Mouse (Mus musculus): ENCODE results near the gene Gm42421. TPM values are rescaled to one million over a fixed set of nuclear protein-coding genes. Genes with fewer than 3 reads are reported as not detected.
A peak's percentile ranks its signal among the peaks of the same experiment; 100 is the strongest.

Gene Gm42421
- polyA plus RNA-seq, 1 experiment from 2014 or later, result 0.26 TPM

DNA sequence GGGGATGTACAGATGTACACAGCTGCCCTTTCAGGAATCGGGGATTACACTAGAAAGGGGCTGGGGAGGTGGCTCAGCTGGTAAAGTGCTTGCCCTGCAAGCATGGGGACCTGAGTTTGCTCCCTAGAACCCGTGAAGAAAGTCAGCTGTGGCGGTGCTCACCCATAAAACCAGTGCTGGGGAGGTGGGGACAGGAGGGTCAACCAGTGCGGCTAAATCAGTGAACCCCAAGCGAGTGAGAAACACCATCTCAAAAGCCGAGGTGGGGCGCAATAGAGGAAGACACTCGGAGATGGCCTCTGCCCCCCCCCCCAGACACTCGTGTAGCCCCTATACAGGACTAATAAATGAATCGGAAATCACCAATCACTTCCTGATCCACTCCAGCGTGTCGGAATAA is 38.7 kb downstream of the Gm42421 start:
- Histone ChIP-seq H3K27ac (ENCODE audit: low read depth, low read length) (no peak overlapping the region), H3K4me2 (replicated peaks; ENCODE audit: low read depth) (no peak overlapping the region), H3K9me3 (ENCODE audit: control insufficient read depth) (no peaks in the 10 kb centered on the region), H3K36me3 (ENCODE audit: control insufficient read depth, insufficient read depth) (no peaks in the 10 kb centered on the region), H3K4me1 (replicated peaks; ENCODE audit: control insufficient read depth, insufficient read depth, low read length) (no peaks in the 10 kb centered on the region), H3K9ac (ENCODE audit: low read depth, low read length) (no peak overlapping the region), H3K27me3 (replicated peaks; ENCODE audit: control insufficient read depth, insufficient read depth, low read length) (no peaks in the 10 kb centered on the region), H3K4me3 (ENCODE audit: low read depth, low read length) (no peak overlapping the region)
- whole genome bisulfite sequencing, result 88% methylated on average over 12 of the region's 12 CpGs
- no peak for ATAC-seq
- TF ChIP-seq CTCF (IDR thresholded peaks at IDR 0.05; ENCODE audit: low read depth), result no peak

DNA sequence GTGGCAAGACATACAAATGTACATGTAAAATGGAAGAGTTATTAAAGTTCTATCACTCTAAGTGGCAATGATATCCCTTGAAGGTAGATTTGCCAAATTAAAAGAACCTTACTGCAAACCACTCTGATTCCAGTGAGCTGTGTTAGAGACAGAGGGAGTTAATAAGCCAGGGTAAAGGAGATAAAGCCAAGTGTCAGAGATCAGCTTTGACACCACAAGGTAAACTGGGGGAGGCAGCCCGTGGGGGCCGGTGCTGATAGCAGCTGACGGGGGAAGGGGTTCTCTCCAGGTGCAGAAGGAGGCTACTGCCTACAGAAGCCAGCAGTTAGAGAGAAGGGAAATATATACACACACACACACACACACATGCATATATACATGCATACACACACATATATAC is 44.7 kb downstream of the Gm42421 start:
- TF ChIP-seq CTCF (IDR thresholded peaks at IDR 0.05; ENCODE audit: low read depth), result no peak
- H3K27me3 ChIP-seq (replicated peaks; ENCODE audit: control insufficient read depth, insufficient read depth, low read length), result no peaks in the 10 kb centered on the region
- H3K27ac ChIP-seq (ENCODE audit: low read depth, low read length), result no peak overlapping the region
- no peak overlapping the region for H3K9ac ChIP-seq (ENCODE audit: low read depth, low read length)
- 32% methylated on average over 3 of the region's 3 CpGs for WGBS
- no peak overlapping the region for H3K4me3 ChIP-seq (ENCODE audit: low read depth, low read length)
- H3K4me1 ChIP-seq (replicated peaks; ENCODE audit: control insufficient read depth, insufficient read depth, low read length), result no peaks in the 10 kb centered on the region
- no peaks in the 10 kb centered on the region for H3K36me3 ChIP-seq (ENCODE audit: control insufficient read depth, insufficient read depth)
- H3K4me2 ChIP-seq (replicated peaks; ENCODE audit: low read depth), result no peak overlapping the region
- ATAC-seq, result no peak
- H3K9me3 ChIP-seq (ENCODE audit: control insufficient read depth), result no peaks in the 10 kb centered on the region

DNA sequence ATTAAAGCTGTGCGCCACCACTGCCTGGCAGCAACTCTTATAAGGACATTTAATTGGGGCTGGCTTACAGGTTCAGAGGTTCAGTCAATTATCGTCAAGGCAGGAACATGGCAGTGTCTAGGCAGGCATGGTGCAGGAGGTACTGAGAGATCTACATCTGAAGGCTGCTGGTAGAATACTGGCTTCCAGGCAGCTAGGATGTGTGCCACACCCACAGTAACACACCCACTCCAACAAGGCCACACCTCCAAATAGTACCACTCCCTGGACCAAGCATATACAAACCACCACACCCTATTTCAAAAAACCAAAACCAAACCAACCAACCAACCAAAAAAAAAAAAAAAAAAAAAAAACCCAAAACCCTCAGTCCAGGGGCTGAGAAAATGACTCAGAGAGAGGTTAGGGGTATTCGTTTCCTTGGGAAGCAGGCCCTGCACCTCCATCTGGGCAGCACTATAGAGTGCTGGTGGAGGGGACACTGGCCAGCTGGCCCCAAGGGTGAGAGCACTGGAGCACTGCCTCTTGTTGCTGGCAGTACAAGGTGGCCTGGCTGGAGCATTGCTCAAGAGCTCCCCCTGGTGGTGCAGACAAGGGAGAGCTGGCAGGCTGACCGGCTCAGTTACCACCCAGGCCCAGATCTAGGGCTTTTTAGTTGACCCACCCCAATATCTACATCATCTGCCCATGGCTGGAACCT is 47.1 kb downstream of the Gm42421 start:
- no peak overlapping the region for H3K4me2 ChIP-seq (replicated peaks; ENCODE audit: low read depth)
- no peak overlapping the region for H3K27ac ChIP-seq (ENCODE audit: low read depth, low read length)
- peak; percentile 97 for TF ChIP-seq CTCF (IDR thresholded peaks at IDR 0.05; ENCODE audit: low read depth)
- 45% methylated on average over 4 of the region's 4 CpGs for WGBS
- H3K36me3 ChIP-seq (ENCODE audit: control insufficient read depth, insufficient read depth), result no peaks in the 10 kb centered on the region
- no peaks in the 10 kb centered on the region for H3K27me3 ChIP-seq (replicated peaks; ENCODE audit: control insufficient read depth, insufficient read depth, low read length)
- H3K4me1 ChIP-seq (replicated peaks; ENCODE audit: control insufficient read depth, insufficient read depth, low read length), result no peaks in the 10 kb centered on the region
- no peak overlapping the region for H3K4me3 ChIP-seq (ENCODE audit: low read depth, low read length)
- no peaks in the 10 kb centered on the region for H3K9me3 ChIP-seq (ENCODE audit: control insufficient read depth)
- no peak overlapping the region for H3K9ac ChIP-seq (ENCODE audit: low read depth, low read length)
- peak; percentile 42; the same call in 1 of the 2 replicates for ATAC-seq

DNA sequence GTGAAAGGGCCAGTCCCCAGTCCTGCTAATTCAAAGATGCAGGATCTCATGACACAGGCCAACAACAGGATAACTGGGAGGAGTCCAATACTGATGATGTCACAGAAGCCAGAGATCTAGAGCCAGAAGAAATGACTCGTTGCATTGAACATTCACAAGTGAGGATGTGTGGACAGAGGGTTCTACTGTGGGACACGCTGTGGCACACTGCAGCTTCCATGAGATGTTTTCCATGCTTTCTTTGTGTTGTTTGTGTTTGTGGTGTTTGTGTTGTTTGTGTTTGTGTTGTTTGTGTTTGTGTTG is 47.6 kb downstream of the Gm42421 start:
- H3K36me3 ChIP-seq (ENCODE audit: control insufficient read depth, insufficient read depth), result no peaks in the 10 kb centered on the region
- H3K4me3 ChIP-seq (ENCODE audit: low read depth, low read length), result no peak overlapping the region
- H3K4me2 ChIP-seq (replicated peaks; ENCODE audit: low read depth), result no peak overlapping the region
- no peak for TF ChIP-seq CTCF (IDR thresholded peaks at IDR 0.05; ENCODE audit: low read depth)
- no peaks in the 10 kb centered on the region for H3K9me3 ChIP-seq (ENCODE audit: control insufficient read depth)
- peak; percentile 12; the same call in 1 of the 2 replicates for ATAC-seq
- H3K27ac ChIP-seq (ENCODE audit: low read depth, low read length), result no peak overlapping the region
- no peaks in the 10 kb centered on the region for H3K4me1 ChIP-seq (replicated peaks; ENCODE audit: control insufficient read depth, insufficient read depth, low read length)
- H3K27me3 ChIP-seq (replicated peaks; ENCODE audit: control insufficient read depth, insufficient read depth, low read length), result no peaks in the 10 kb centered on the region
- no peak overlapping the region for H3K9ac ChIP-seq (ENCODE audit: low read depth, low read length)
- WGBS, result 49% methylated on average over 2 of the region's 2 CpGs

DNA sequence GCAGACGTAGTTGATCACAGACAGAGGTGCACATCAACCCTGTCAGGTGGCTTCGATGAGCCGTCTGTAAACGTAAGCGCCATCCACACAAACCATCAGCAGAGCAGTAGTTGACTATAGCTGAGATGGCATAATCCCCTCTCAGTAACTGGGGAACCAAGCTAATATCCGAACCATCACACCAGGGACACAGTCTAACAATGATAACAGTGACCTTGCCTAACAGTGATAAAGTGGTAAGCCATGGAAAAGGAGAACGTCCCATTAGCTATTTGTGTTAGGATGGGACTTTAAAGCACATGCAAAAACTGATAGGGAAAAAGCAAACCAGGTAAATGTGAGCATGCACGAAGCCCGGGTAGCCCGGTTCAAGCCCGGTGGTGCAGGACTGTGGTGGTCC is 48.3 kb downstream of the Gm42421 start:
- no peaks in the 10 kb centered on the region for H3K4me1 ChIP-seq (replicated peaks; ENCODE audit: control insufficient read depth, insufficient read depth, low read length)
- WGBS, result 81% methylated on average over 11 of the region's 11 CpGs

DNA sequence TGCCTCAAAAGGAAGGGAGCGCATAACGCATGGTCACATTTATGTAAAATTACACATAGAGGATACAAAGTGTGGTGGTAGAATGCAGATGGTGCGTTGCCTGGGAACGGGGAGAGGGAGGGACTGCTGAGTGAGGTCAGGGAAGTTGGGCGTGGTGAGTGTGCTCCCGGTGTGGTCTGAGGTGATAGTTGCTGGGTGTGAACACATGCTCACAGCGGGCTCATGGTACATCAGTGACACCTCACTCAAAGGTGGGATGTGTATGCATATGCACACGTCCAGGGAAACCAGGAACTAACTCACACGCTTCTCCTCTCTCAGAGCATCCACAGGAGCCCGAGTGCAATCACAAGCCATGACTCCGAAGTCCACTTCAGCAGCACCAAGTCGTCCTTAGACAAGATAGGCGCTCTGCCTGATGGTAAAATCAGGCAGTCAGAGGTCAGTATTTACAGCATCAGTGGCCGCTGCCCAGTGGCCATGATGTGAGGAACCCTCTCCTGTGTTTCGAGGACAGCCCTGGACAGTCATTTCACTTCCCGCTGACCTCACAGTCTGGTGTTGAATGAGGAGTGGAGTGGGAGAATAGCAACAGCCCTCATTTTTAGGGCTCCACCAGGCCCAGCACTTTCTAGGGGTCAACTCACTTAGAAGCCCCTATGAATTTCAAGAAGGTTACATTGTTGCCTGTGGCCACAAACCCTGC is 48.9 kb downstream of the Gm42421 start:
- Histone ChIP-seq H3K4me2 (replicated peaks; ENCODE audit: low read depth) (no peak overlapping the region), H3K9ac (ENCODE audit: low read depth, low read length) (no peak overlapping the region), H3K4me1 (replicated peaks; ENCODE audit: control insufficient read depth, insufficient read depth, low read length) (no peaks in the 10 kb centered on the region), H3K9me3 (ENCODE audit: control insufficient read depth) (no peaks in the 10 kb centered on the region), H3K27ac (ENCODE audit: low read depth, low read length) (no peak overlapping the region), H3K27me3 (replicated peaks; ENCODE audit: control insufficient read depth, insufficient read depth, low read length) (no peaks in the 10 kb centered on the region), H3K36me3 (ENCODE audit: control insufficient read depth, insufficient read depth) (no peaks in the 10 kb centered on the region), H3K4me3 (ENCODE audit: low read depth, low read length) (no peak overlapping the region)
- no peak for ATAC-seq
- TF ChIP-seq CTCF (IDR thresholded peaks at IDR 0.05; ENCODE audit: low read depth), result no peak
- WGBS, result 50% methylated on average over 16 of the region's 16 CpGs

More for the DNA sequence above, 48.3 kb downstream of the Gm42421 start:
- Histone ChIP-seq H3K4me2 (replicated peaks; ENCODE audit: low read depth) (no peak overlapping the region), H3K27ac (ENCODE audit: low read depth, low read length) (no peak overlapping the region), H3K4me3 (ENCODE audit: low read depth, low read length) (no peak overlapping the region), H3K9ac (ENCODE audit: low read depth, low read length) (no peak overlapping the region), H3K9me3 (ENCODE audit: control insufficient read depth) (no peaks in the 10 kb centered on the region), H3K27me3 (replicated peaks; ENCODE audit: control insufficient read depth, insufficient read depth, low read length) (no peaks in the 10 kb centered on the region), H3K36me3 (ENCODE audit: control insufficient read depth, insufficient read depth) (no peaks in the 10 kb centered on the region)
- no peak for ATAC-seq
- TF ChIP-seq CTCF (IDR thresholded peaks at IDR 0.05; ENCODE audit: low read depth), result no peak
